Mouse (Mus musculus): ENCODE measurements around the gene Gm10382. TPM values are rescaled to one million over a fixed set of nuclear protein-coding genes. Genes with fewer than 3 reads are reported as not detected.
A peak's percentile ranks its signal among the peaks of the same experiment; 100 is the strongest.
"Not testable (repeated sequence)": the region's sequence is repeated elsewhere in the genome, so short reads cannot be mapped to it uniquely, and the experiment has no call there.

The Gm10382 gene
- polyA plus RNA-seq, 1 experiment from 2014 or later, result 0.34 TPM

DNA sequence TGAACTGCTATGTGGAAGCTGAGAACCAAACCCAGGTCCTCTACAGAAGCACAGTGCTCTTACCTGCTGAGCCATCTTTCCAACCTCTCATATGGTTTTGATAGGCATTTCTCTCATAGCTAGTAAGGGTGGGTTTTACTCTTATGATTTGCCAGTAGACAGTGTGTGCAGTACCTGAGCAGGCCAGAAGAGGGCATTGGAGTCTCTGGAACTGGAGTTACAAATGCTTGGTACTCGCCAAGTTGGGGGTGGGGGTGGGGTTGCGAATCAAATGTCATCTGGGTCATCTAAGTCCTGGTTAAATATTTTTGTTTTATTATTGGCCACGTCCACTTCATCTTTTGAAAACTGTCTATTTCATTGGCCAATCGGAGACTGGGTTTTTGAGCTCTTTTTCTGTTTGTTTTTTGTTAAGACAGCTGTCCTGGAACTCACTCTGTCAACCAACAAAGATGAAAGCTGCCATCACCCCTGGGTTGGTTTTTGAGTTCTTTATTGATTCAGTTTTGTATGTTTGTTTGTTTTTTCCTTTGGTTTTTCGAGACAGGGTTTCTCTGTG, 22.9 kb downstream of the Gm10382 start:
- H3K4me2 ChIP-seq (replicated peaks), result no peak overlapping the region
- H3K27me3 ChIP-seq, result no peaks in the 10 kb centered on the region
- H3K9ac ChIP-seq, result no peak overlapping the region
- ATAC-seq (ENCODE audit: low FRiP score, low read depth), result no peak
- no peaks in the 10 kb centered on the region for H3K9me3 ChIP-seq
- H3K4me1 ChIP-seq, result peaks cover 17% of the 10 kb centered on the region
- H3K4me3 ChIP-seq, result no peak overlapping the region
- no peak overlapping the region for H3K27ac ChIP-seq
- peaks cover 42% of the 10 kb centered on the region for H3K36me3 ChIP-seq
- WGBS, result 62% methylated on average over 5 of the region's 5 CpGs

DNA sequence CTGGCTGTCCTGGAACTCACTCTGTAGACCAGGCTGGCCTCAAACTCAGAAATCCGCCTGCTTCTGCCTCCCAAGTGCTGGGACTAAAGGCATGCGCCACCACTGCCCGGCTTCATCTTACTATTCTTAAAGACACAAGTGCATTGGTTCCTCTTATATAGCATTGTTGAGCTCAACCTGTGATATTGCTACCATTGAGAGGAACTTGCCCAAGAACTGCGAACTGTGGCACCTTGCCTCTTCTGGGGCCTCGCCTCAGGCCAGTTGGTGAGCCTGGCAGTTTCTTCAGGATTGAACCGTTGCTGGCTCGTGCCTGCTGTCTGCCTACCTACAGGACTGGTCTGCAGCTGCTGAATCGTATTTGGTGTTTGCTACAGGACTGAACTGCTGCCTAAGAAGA, 23.4 kb downstream of the Gm10382 start:
- H3K4me3 ChIP-seq; H3K9me3 ChIP-seq; H3K27me3 ChIP-seq; H3K27ac ChIP-seq; ATAC-seq (ENCODE audit: low FRiP score, low read depth); H3K9ac ChIP-seq; H3K4me2 ChIP-seq (replicated peaks): not testable (repeated sequence)
- 93% methylated on average over 8 of the region's 8 CpGs for WGBS
- Histone ChIP-seq H3K4me1 (peaks cover 12% of the 10 kb centered on the region), H3K36me3 (peaks cover 47% of the 10 kb centered on the region)

DNA sequence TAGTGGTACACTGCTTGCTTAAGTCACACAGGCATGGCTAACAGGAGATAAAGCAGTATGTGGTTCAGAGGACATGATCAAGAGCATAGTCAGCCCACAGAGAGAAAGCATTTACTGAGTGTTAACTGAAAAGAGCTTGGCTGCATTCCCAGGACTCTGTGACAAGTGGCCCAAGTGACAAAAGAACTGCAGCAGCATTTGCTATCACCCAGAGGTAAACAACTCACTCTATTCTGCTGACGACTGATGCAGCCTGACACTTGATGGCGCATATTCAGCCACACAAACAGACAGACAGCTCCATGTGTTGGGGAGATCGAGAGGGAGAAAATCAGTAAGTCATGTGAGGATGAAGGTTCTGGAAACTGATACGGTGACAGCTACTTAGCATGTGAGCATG, 24.6 kb downstream of the Gm10382 start:
- peaks cover 9% of the 10 kb centered on the region for H3K4me1 ChIP-seq
- H3K27me3 ChIP-seq, result no peaks in the 10 kb centered on the region
- H3K9me3 ChIP-seq, result no peaks in the 10 kb centered on the region
- 82% methylated on average over 4 of the region's 4 CpGs for WGBS
- H3K27ac ChIP-seq, result no peak overlapping the region
- H3K4me2 ChIP-seq (replicated peaks), result no peak overlapping the region
- ATAC-seq (ENCODE audit: low FRiP score, low read depth), result no peak
- peaks cover 59% of the 10 kb centered on the region for H3K36me3 ChIP-seq
- H3K4me3 ChIP-seq, result no peak overlapping the region
- H3K9ac ChIP-seq, result no peak overlapping the region

DNA sequence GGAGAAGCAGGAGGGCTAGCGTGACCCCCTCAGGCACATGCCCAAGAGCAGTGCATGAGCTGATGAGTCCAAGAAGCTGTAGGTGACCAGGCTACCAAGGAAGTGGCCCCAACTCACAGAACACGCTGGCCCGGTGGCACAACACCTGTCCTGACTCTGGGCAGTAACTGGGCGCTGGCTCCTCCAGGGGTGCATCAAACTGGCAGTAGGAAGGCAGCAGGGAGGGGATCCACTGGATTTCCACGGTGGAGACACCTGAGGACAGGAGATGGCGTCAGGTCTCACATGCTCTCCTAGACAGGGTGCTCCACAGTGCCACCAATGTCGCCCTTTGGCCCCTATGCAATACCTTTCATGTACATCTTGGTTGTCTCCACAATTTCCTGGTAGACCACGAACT, 27.1 kb downstream of the Gm10382 start:
- Histone ChIP-seq H3K4me1 (no peaks in the 10 kb centered on the region), H3K36me3 (peaks cover 83% of the 10 kb centered on the region), H3K4me2 (replicated peaks) (no peak overlapping the region), H3K9me3 (no peaks in the 10 kb centered on the region), H3K9ac (no peak overlapping the region), H3K27ac (no peak overlapping the region), H3K27me3 (no peaks in the 10 kb centered on the region), H3K4me3 (no peak overlapping the region)
- no peak for ATAC-seq (ENCODE audit: low FRiP score, low read depth)
- WGBS, result 91% methylated on average over 8 of the region's 8 CpGs

DNA sequence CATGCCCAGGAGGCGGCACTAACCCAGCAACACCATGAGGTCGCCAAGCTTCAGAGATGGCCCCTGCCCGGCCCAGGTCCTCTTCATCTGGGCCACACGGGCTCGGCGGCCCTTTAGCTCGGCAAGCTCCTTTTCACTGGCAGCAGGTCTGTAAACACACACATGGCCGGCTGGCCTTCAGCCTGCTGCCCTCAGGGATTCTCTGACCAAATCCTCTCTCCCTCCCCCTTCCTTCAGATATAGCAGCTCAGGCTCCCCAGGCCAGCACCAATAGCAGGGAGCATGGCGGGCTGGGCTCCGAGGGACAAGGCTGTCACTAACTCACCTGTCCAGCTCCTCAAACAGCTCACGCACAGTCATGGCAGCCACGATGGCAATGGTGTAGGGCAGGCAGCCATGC, 29.5 kb downstream of the Gm10382 start:
- Histone ChIP-seq H3K9ac (no peak overlapping the region), H3K27ac (no peak overlapping the region), H3K4me2 (replicated peaks) (no peak overlapping the region), H3K9me3 (no peaks in the 10 kb centered on the region), H3K4me3 (no peak overlapping the region), H3K36me3 (peaks cover 99% of the 10 kb centered on the region), H3K27me3 (no peaks in the 10 kb centered on the region), H3K4me1 (no peaks in the 10 kb centered on the region)
- ATAC-seq (ENCODE audit: low FRiP score, low read depth), result no peak
- WGBS, result 89% methylated on average over 12 of the region's 12 CpGs

DNA sequence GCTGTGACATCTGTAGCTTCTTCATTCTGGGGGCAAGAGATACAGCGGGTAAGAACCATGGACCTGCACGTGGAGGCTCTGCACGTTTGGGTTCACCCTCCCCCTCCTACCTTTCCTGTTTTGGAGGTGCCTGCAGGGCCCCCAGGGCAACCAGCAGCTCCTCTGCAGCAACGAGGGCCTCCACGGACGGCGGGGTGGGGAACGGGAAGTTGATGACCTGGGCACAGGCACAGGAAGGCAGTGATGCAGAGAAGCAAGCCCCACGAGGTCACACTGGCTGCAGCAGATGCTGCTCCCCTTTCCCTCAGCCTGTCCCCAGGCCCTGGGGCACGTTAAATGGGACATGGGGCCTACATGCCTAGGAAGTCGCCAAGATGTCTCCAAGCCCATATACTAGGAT, 30.0 kb downstream of the Gm10382 start:
- Histone ChIP-seq H3K36me3 (peaks cover 99% of the 10 kb centered on the region), H3K4me3 (no peak overlapping the region), H3K9ac (no peak overlapping the region), H3K4me1 (no peaks in the 10 kb centered on the region), H3K4me2 (replicated peaks) (no peak overlapping the region), H3K27me3 (no peaks in the 10 kb centered on the region), H3K27ac (no peak overlapping the region), H3K9me3 (no peaks in the 10 kb centered on the region)
- no peak for ATAC-seq (ENCODE audit: low FRiP score, low read depth)
- WGBS, result 77% methylated on average over 11 of the region's 11 CpGs

DNA sequence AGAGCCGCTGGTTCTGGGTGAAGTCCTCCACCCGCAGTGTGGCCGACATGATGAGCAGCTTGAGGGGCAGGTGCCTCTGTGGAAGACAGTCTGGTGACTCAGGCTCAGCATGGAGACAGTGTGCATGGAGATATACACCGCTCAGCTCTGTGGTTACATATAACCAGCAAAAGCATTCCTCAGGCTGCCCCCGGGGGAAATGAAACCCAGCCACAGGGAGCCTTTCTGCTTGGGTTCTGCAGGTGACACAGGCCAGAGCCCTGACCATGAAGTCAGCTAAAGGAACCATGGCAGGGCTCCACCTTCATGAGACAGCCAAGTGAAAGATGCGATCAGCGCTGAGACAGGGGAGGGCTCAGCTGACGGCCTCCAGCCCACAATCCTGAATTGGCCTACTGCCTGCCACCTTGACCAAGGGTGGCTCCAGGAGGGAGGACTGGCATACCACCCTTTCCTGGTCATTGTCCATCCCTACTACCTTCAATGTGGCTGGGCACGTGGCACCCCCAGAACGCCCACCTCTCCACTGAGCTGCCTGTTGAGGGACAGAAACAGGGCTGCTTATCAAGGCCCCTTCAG, 36.7 kb downstream of the Gm10382 start:
- Histone ChIP-seq H3K4me3 (no peak overlapping the region), H3K4me2 (replicated peaks) (no peak overlapping the region), H3K27ac (no peak overlapping the region), H3K36me3 (peaks cover 100% of the 10 kb centered on the region), H3K9ac (no peak overlapping the region), H3K27me3 (no peaks in the 10 kb centered on the region), H3K9me3 (no peaks in the 10 kb centered on the region), H3K4me1 (no peaks in the 10 kb centered on the region)
- ATAC-seq (ENCODE audit: low FRiP score, low read depth), result no peak
- whole genome bisulfite sequencing, result 92% methylated on average over 10 of the region's 10 CpGs

DNA sequence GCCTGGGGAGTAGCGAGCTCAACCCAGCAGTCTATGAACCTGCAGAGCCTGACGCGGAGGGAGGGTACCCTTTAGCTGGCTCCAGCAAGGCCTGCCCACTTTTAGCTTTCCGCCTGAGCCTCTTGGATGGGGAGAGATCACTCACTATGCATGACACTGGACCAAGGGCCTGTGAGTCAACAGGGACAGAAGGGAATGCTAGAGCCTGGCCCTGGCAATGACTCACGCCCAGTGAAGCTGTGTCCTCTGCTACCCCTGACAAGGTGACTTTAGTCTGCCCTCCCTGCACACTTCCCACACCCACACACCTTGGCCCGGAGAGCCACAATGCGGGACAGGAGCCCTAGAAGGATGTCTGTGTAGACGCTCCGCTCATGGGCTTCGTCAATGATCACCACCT, 37.2 kb downstream of the Gm10382 start:
- no peaks in the 10 kb centered on the region for H3K27me3 ChIP-seq
- ATAC-seq (ENCODE audit: low FRiP score, low read depth), result no peak
- H3K4me1 ChIP-seq, result no peaks in the 10 kb centered on the region
- H3K4me3 ChIP-seq, result no peak overlapping the region
- H3K9ac ChIP-seq, result no peak overlapping the region
- no peaks in the 10 kb centered on the region for H3K9me3 ChIP-seq
- WGBS, result 94% methylated on average over 10 of the region's 10 CpGs
- H3K4me2 ChIP-seq (replicated peaks), result no peak overlapping the region
- H3K27ac ChIP-seq, result no peak overlapping the region
- peaks cover 100% of the 10 kb centered on the region for H3K36me3 ChIP-seq

DNA sequence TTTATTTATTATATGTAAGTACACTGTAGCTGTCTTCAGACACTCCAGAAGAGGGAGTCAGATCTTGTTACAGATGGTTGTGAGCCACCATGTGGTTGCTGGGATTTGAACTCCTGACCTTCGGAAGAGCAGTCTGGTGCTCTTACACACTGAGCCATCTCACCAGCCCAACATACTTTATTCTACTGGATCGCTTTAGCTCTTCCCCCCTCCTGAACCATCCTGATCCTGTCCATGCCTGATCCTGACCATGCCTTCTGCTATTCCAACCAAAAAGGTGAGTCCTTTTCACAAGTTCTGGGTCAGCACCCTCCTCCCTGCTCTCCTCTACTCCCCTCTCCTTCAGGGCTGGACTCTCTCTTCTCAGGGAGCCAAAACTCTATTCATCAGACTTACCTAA, 43.2 kb downstream of the Gm10382 start:
- Histone ChIP-seq H3K4me3 (0 out of 2 replicates have a peak overlapping the region, but pooled peaks have one; percentile 87), H3K4me2 (replicated peaks) (peak overlapping the region; percentile 91)

DNA sequence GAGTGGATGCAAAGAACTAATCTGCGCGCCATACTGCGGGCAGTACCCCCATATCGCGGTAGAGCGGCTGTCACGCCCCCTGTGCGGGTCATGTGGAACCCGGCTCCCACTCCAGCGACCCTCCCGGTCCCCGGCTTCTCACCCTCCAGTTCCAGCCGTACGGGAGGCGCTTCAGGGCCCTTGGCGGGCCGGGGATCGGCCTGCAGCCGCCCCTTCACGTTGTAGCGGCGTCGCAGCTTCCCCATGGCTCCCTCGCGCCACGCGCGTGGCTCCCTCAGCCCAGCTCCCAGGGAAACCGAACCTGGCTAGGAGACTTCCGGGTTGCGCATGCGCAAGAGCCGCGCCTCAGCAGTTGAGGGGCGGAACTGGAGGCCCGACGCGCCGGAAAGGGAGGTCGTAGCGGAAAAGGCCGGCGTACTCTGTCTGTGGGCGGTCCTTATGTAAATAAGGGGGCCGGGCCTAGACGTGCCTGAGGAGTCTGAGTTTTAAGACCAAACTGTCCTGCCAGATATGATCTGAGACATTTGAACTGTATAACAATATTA, 44.7 kb downstream of the Gm10382 start, which contains the start of gene Dhx37:
TSS of gene Dhx37 (minus strand) at position 329 of the 545 bp plus-strand sequence.
- peak; percentile 98 for ATAC-seq (ENCODE audit: low FRiP score, low read depth)
- no peaks in the 10 kb centered on the region for H3K27me3 ChIP-seq
- WGBS, result under 1% methylated on average over 46 of the region's 46 CpGs
- no peak within 1 kb of the TSS for H3K27ac ChIP-seq
- peak within 1 kb of the TSS; percentile 91 for H3K9ac ChIP-seq
- H3K4me2 ChIP-seq (replicated peaks), result peak within 1 kb of the TSS; percentile 91
- H3K9me3 ChIP-seq, result no peaks in the 10 kb centered on the region
- peak within 1 kb of the TSS; percentile 87 for H3K4me3 ChIP-seq
- peaks cover 12% of the 10 kb centered on the region for H3K4me1 ChIP-seq
- peaks cover 32% of the 10 kb centered on the region for H3K36me3 ChIP-seq

More for the DNA sequence above, 43.2 kb downstream of the Gm10382 start:
- not testable (repeated sequence) for ATAC-seq (ENCODE audit: low FRiP score, low read depth); H3K9ac ChIP-seq; H3K9me3 ChIP-seq; H3K27ac ChIP-seq; H3K27me3 ChIP-seq
- WGBS, result 89% methylated on average over 2 of the region's 2 CpGs
- H3K36me3 ChIP-seq, result peaks cover 47% of the 10 kb centered on the region
- H3K4me1 ChIP-seq, result peaks cover 12% of the 10 kb centered on the region

DNA sequence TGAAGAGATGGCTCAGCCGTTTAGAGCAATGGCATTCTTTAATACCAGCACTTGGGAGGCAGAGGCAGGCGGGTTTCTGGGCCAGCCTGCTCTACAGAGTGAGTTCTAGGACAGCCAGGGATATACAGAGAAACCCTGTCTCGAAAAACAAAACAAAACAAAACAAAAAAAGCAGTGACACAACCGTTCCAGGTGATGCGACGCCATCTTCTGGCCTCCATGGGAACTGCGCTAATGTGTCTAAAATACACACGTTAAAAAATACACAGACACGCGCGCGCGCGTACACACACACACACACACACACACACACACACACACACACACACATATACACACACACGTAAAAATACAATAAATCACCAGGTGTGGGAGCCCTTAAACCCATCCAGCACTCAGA, 45.2 kb downstream of the Gm10382 start:
- Histone ChIP-seq H3K36me3 (peaks cover 27% of the 10 kb centered on the region), H3K4me1 (peaks cover 12% of the 10 kb centered on the region), H3K4me2 (replicated peaks) (peak overlapping the region; percentile 91), H3K4me3 (peak overlapping the region; percentile 87)
- not testable (repeated sequence) for H3K9ac ChIP-seq; H3K27ac ChIP-seq; ATAC-seq (ENCODE audit: low FRiP score, low read depth); H3K27me3 ChIP-seq; H3K9me3 ChIP-seq
- WGBS, result 51% methylated on average over 15 of the region's 15 CpGs
